Mouse (Mus musculus): ENCODE measurements around the gene Nme6.
A peak's percentile ranks its signal among the peaks of the same experiment; 100 is the strongest.

DNA sequence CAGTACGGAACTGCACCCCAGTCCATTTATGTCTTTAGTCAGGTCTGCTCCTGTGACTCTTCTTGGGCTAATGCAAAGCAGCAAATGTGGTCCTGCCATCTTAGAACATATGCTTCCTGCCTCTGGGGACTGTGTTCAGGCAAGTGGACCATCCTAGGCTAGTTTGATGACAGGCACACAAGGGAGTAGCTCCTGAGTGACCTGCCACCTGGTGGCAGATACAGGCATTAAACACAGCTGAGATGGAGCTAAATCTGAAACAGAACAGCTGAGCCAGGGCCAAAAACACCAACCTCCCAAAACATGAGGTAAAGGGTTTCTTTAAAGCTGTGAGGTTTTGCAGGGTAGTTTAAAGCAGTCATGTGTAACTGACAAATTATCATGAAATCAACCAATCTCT lies 34.5 kb upstream of the Nme6 start:
- TF ChIP-seq CTCF (IDR thresholded peaks at IDR 0.05; ENCODE audit: control insufficient read depth, insufficient read depth, low read length): peak; percentile 31; the same call in 1 of the 2 replicates
- no peak for TF ChIP-seq POLR2A (IDR thresholded peaks at IDR 0.05; ENCODE audit: borderline replicate concordance, control insufficient read depth, low read depth, low read length)

All from bone marrow, adult 2 months (tissue).